8 mouse cellular contexts compared by ENCODE assay signal in the genomic region with DNA sequence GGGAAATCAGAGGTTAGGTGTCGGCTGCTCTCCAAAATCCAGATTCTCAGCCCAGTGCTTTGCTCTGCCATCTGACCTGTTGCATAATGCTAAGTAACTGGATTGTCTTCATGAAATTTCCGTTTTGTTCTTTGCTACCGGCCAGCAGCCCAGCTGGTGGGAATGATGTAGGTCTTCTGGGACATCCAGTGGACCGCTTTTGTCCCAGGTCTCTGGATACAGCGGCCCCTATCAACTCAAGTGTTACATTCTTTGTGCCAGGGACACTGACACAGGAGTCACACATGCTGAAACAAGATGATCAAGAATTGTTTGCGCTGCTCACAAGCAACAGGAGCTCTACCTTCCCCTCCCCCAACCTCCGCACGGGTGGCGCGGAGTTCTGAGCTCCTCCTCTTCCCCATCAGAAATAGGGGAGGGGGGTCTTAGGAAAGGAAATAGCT. TPM values are rescaled to one million over a fixed set of nuclear protein-coding genes. Genes with fewer than 3 reads are reported as not detected.
DNase-seq lines count a peak whose midpoint lies in the region; ATAC-seq and TF ChIP-seq lines count a peak whose summit lies in the region.

No protein-coding gene starts in this region.

- H3K4me1 ChIP-seq in kidney, adult 2 months (ENCODE audit: control insufficient read depth, insufficient read depth, low read length): no peaks in the 10 kb centered on the region
- H3K4me1 ChIP-seq in embryonic facial prominence, embryonic 13.5 days: peaks cover 54% of the 10 kb centered on the region
- H3K4me1 ChIP-seq in heart, embryonic 16.5 days (ENCODE audit: control insufficient read depth, insufficient read depth, low read length): peaks cover 22% of the 10 kb centered on the region
- H3K4me1 ChIP-seq in liver, embryonic 11.5 days (replicated peaks; ENCODE audit: control insufficient read depth, insufficient read depth, low read length): peaks cover 10% of the 10 kb centered on the region

- no peaks in the 10 kb centered on the region for H3K27me3 ChIP-seq in kidney, adult 2 months (replicated peaks; ENCODE audit: control insufficient read depth, insufficient read depth, low read length)
- no peaks in the 10 kb centered on the region for H3K27me3 ChIP-seq in embryonic facial prominence, embryonic 13.5 days
- H3K27me3 ChIP-seq in heart, embryonic 16.5 days (ENCODE audit: control insufficient read depth, insufficient read depth, low read length): peaks cover 4% of the 10 kb centered on the region; the same call in 1 of the 2 replicates
- H3K27me3 ChIP-seq in liver, embryonic 11.5 days (replicated peaks; ENCODE audit: control insufficient read depth, insufficient read depth, low read length): peaks cover 42% of the 10 kb centered on the region

- peak overlapping the region; percentile 52 for H3K4me3 ChIP-seq in kidney, adult 2 months (ENCODE audit: insufficient read depth, low read depth, low read length)
- peak overlapping the region; percentile 80 for H3K4me3 ChIP-seq in embryonic facial prominence, embryonic 13.5 days
- H3K4me3 ChIP-seq in heart, embryonic 16.5 days (ENCODE audit: low read length): peak overlapping the region; percentile 62
- peak overlapping the region; percentile 56 for H3K4me3 ChIP-seq in liver, embryonic 11.5 days (ENCODE audit: low read depth, low read length)

- no peak for TF ChIP-seq CTCF in kidney, adult 2 months (conservative IDR thresholded peaks at IDR 0.05; ENCODE audit: insufficient read depth, insufficient read length, low read depth, low read length)

- DNase-seq in kidney, adult 2 months: peak; percentile 54
- DNase-seq in kidney, adult 8-10 months: no peak
- DNase-seq in liver, embryonic 11.5 days (ENCODE audit: low spot score): peak; percentile 53
- peak; percentile 78 for DNase-seq in skeletal muscle tissue, adult 2 months (ENCODE audit: low read depth, low spot score)
- DNase-seq in ovary, adult 18-20 months (ENCODE audit: low spot score): no peak
- no peak for DNase-seq in cerebellum, adult 18-20 months

- H3K36me3 ChIP-seq in kidney, adult 2 months (ENCODE audit: control insufficient read depth, insufficient read depth, low read length): no peaks in the 10 kb centered on the region
- peaks cover 37% of the 10 kb centered on the region for H3K36me3 ChIP-seq in embryonic facial prominence, embryonic 13.5 days
- H3K36me3 ChIP-seq in heart, embryonic 16.5 days (ENCODE audit: control insufficient read depth, insufficient read depth): no peaks in the 10 kb centered on the region
- H3K36me3 ChIP-seq in liver, embryonic 11.5 days (ENCODE audit: control insufficient read depth, insufficient read depth, low read length): no peaks in the 10 kb centered on the region

- TF ChIP-seq POLR2A in kidney, adult 2 months (IDR thresholded peaks at IDR 0.05; ENCODE audit: low read depth, low read length): no peak

- H3K9ac ChIP-seq in embryonic facial prominence, embryonic 13.5 days: peak overlapping the region; percentile 96
- peak overlapping the region; percentile 66 for H3K9ac ChIP-seq in heart, embryonic 16.5 days (ENCODE audit: low read length)
- no peak overlapping the region for H3K9ac ChIP-seq in liver, embryonic 11.5 days (ENCODE audit: low read depth, low read length)

- no peaks in the 10 kb centered on the region for H3K9me3 ChIP-seq in embryonic facial prominence, embryonic 13.5 days
- H3K9me3 ChIP-seq in heart, embryonic 16.5 days (replicated peaks; ENCODE audit: control insufficient read depth, low read length): no peaks in the 10 kb centered on the region
- H3K9me3 ChIP-seq in liver, embryonic 11.5 days (ENCODE audit: control insufficient read depth, low read length): no peaks in the 10 kb centered on the region

- ATAC-seq in embryonic facial prominence, embryonic 13.5 days (ENCODE audit: insufficient number of reproducible peaks, insufficient read depth, low FRiP score, low TSS enrichment, low read depth): peak; percentile 18; the same call in 1 of the 2 replicates
- ATAC-seq in heart, embryonic 16.5 days (replicated peaks; ENCODE audit: extremely low read depth, insufficient read depth, low FRiP score): no peak
- no peak for ATAC-seq in liver, embryonic 11.5 days (replicated peaks; ENCODE audit: low FRiP score)

- 20% methylated on average over 10 of the region's 10 CpGs for WGBS in kidney, adult 2 months
- WGBS in embryonic facial prominence, embryonic 13.5 days: 3% methylated on average over 10 of the region's 10 CpGs
- 14% methylated on average over 10 of the region's 10 CpGs for WGBS in heart, embryonic 16.5 days
- 14% methylated on average over 10 of the region's 10 CpGs for WGBS in liver, embryonic 11.5 days

- peak overlapping the region; percentile 83 for H3K4me2 ChIP-seq in embryonic facial prominence, embryonic 13.5 days
- peak overlapping the region; percentile 93 for H3K4me2 ChIP-seq in heart, embryonic 16.5 days (ENCODE audit: low read depth, low read length)
- H3K4me2 ChIP-seq in liver, embryonic 11.5 days: peak overlapping the region; percentile 70

- H3K27ac ChIP-seq in kidney, adult 2 months (ENCODE audit: insufficient read depth, low read depth, low read length): peak overlapping the region; percentile 63
- peak overlapping the region; percentile 98 for H3K27ac ChIP-seq in embryonic facial prominence, embryonic 13.5 days
- peak overlapping the region; percentile 72 for H3K27ac ChIP-seq in heart, embryonic 16.5 days (ENCODE audit: low read length)
- H3K27ac ChIP-seq in liver, embryonic 11.5 days (ENCODE audit: low read depth, low read length): peak overlapping the region; percentile 71; the same call in 1 of the 2 replicates

RNA-seq across cellular contexts. Expression of gene Mrc2, which starts 0.7 kb away (rescaled TPM):
- 23.7 and 28.3 TPM in 2 replicates for polyA plus RNA-seq in kidney, adult 2 months (2012; rRNA removed)
- 30.8 and 31.1 TPM in 2 replicates for polyA plus RNA-seq in embryonic facial prominence, embryonic 13.5 days (2015; fragmentation: Nextera tagmentation; extraction: Ambion mirVana)
- 6.4 and 9.9 TPM in 2 replicates for polyA plus RNA-seq in heart, embryonic 16.5 days (2015; fragmentation: Nextera tagmentation; extraction: Ambion mirVana)
- polyA plus RNA-seq in liver, embryonic 11.5 days (2014; fragmentation: Nextera tagmentation; extraction: Ambion mirVana): 3.3 and 4.8 TPM in 2 replicates

Comparison
In these comparisons a context has a peak if more than half of its experiments do, and no peak if none do; other contexts are left out.
1. DNase-seq: peak in kidney, adult 2 months (single experiment), liver, embryonic 11.5 days (single experiment) and skeletal muscle tissue, adult 2 months (single experiment); none in kidney, adult 8-10 months (0 of 2), ovary, adult 18-20 months (single experiment) and cerebellum, adult 18-20 months (0 of 2).
2. Peak in every context shown above with its lines, with median percentiles within 50 percentile points of each other: H3K27ac ChIP-seq, H3K4me3 ChIP-seq and H3K4me2 ChIP-seq.